Mouse (Mus musculus) embryonic fibroblast, embryonic 13.5 days (primary cell): ENCODE measurements around the gene Fam98c. TPM values are rescaled to one million over a fixed set of nuclear protein-coding genes. Genes with fewer than 3 reads are reported as not detected.

ENCODE experiments used
- H3K27ac ChIP-seq: 2 replicates; pipeline ENCODE4 v1.5.1; 2012; ENCODE audit warnings: low read length, control low read depth, inconsistent platforms; ENCODE audit not compliant: insufficient read depth
- H3K4me1 ChIP-seq: 2 replicates; pipeline ENCODE4 v1.6.1; 2011; ENCODE audit warnings: low read length; ENCODE audit not compliant: control insufficient read depth, insufficient read depth
- H3K4me3 ChIP-seq: 2 replicates; pipeline ENCODE4 v1.5.1; 2011; ENCODE audit warnings: mild to moderate bottlenecking, control low read depth, low read length; ENCODE audit not compliant: insufficient read depth
- CTCF ChIP-seq: IDR thresholded peaks from 2 replicates; pipeline ENCODE4 v1.5.1; 2011; ENCODE audit warnings: mild to moderate bottlenecking, control low read depth, low read length, moderate library complexity, borderline replicate concordance; ENCODE audit not compliant: insufficient read depth
- POLR2A ChIP-seq: IDR thresholded peaks from 2 replicates; pipeline ENCODE4 v1.6.1; 2011; ENCODE audit warnings: low read depth, mild to moderate bottlenecking, control low read depth, low read length, moderate library complexity
- polyA plus RNA-seq: library from polyadenylated mRNA; stranded (reverse); fragments of >200 nt; gene quantifications from 2 replicates; pipeline ENCODE4 v1.2.4, GENCODE M21; 2011; ENCODE audit warnings: low read depth; ENCODE audit not compliant: missing spikeins, insufficient read length

The Fam98c gene
- polyA plus RNA-seq, 1 experiment, result 5.5 TPM

GRCm38 (mm10) chr7:29108992-29109955, 46.8 kb downstream of the Fam98c start:
- TF ChIP-seq POLR2A, result no peak
- TF ChIP-seq CTCF, result no peak
- H3K27ac ChIP-seq, result no peak overlapping the region

More at GRCm38 (mm10) chr7:29108992-29109955, 46.8 kb downstream of the Fam98c start:
- no peaks in the 10 kb centered on the region for H3K4me1 ChIP-seq
- H3K4me3 ChIP-seq, result no peak overlapping the region

Other genes starting within 250 kb of the Fam98c start
- gene Actn4, start 193.9 kb downstream of the Fam98c start, polyA plus RNA-seq, result 446 and 575 TPM in 2 replicates
- 328 and 347 TPM in 2 replicates for gene Eif3k, start 174.4 kb downstream of the Fam98c start, polyA plus RNA-seq
- gene Map4k1, start 174.2 kb downstream of the Fam98c start, polyA plus RNA-seq, result 2.0 and 2.2 TPM in 2 replicates
- 0.05 and 0.28 TPM in 2 replicates for gene Ryr1, start 31.1 kb downstream of the Fam98c start, polyA plus RNA-seq
- not detected in 2 replicates for gene Rasgrp4, start 21.4 kb downstream of the Fam98c start, polyA plus RNA-seq
- 1.2 and 1.3 TPM in 2 replicates for gene Ggn, start 14.0 kb upstream of the Fam98c start, polyA plus RNA-seq
- gene Spred3, start 14.2 kb upstream of the Fam98c start, polyA plus RNA-seq, result 31.2 and 56.4 TPM in 2 replicates
- gene Psmd8, start 24.5 kb upstream of the Fam98c start, polyA plus RNA-seq, result 374 and 478 TPM in 2 replicates
- 0.40 and 0.47 TPM in 2 replicates for gene Catsperg1, start 57.8 kb upstream of the Fam98c start, polyA plus RNA-seq
- gene Kcnk6, start 76.3 kb upstream of the Fam98c start, polyA plus RNA-seq, result 1.4 and 2.7 TPM in 2 replicates
- gene Yif1b, start 82.1 kb upstream of the Fam98c start, polyA plus RNA-seq, result 67.7 and 68.0 TPM in 2 replicates
- gene 2200002D01Rik, start 92.2 kb upstream of the Fam98c start, polyA plus RNA-seq, result 10.6 and 40.6 TPM in 2 replicates
- gene Spint2, start 125.7 kb upstream of the Fam98c start, polyA plus RNA-seq, result 11.6 and 11.7 TPM in 2 replicates
- gene Ppp1r14a, start 133.1 kb upstream of the Fam98c start, polyA plus RNA-seq, result 8.2 and 12.8 TPM in 2 replicates
- 4.7 and 6.6 TPM in 2 replicates for gene Dpf1, start 147.7 kb upstream of the Fam98c start, polyA plus RNA-seq